Mouse (Mus musculus) CH12.LX (cell line): ENCODE measurements around the gene Nptn. TPM values are rescaled to one million over a fixed set of nuclear protein-coding genes. Genes with fewer than 3 reads are reported as not detected.

ENCODE experiments used
- DNase-seq: peaks from one replicate; pipeline ENCODE4 v3.0.0-alpha.2; 2013; ENCODE audit errors: extremely low read depth
- H3K27ac ChIP-seq: 2 replicates; pipeline ENCODE4 v1.5.1; 2012; ENCODE audit warnings: low read depth, mild to moderate bottlenecking, control low read depth, moderate library complexity; ENCODE audit not compliant: insufficient read depth
- H3K27me3 ChIP-seq: replicated peaks from 2 replicates; pipeline ENCODE3; 2012; ENCODE audit warnings: inconsistent platforms
- H3K36me3 ChIP-seq, 2 experiments: replicated peaks in 1 of 2; 2 replicates each; pipeline versions ENCODE3 to v1.6.1; 2012; ENCODE audit warnings: inconsistent platforms in 1 of 2, low read length in 1 of 2, mild to moderate bottlenecking in 1 of 2, mixed read lengths in 1 of 2, moderate library complexity in 1 of 2; ENCODE audit not compliant: control insufficient read depth in 1 of 2, insufficient read depth in 1 of 2
- H3K4me1 ChIP-seq, 2 experiments: 2 replicates each; pipeline ENCODE4 v1.6.1; 2012; ENCODE audit warnings: inconsistent platforms in 1 of 2, moderate library complexity in 1 of 2; ENCODE audit not compliant: insufficient read depth in 2 of 2, control insufficient read depth in 1 of 2
- H3K4me2 ChIP-seq: 2 replicates; pipeline ENCODE4 v1.6.1; 2012; ENCODE audit warnings: low read depth, mild to moderate bottlenecking, control low read depth; ENCODE audit not compliant: poor library complexity, insufficient read depth, severe bottlenecking
- H3K4me3 ChIP-seq, 3 experiments: fragments of 150-350 bp in 1 of 3; sonication (generic) in 1 of 3; replicated peaks in 1 of 3; 2 replicates each; pipeline versions ENCODE3 to v1.5.1; 2011 to 2012; ENCODE audit warnings: low read depth in 2 of 3, low read length in 2 of 3, mild to moderate bottlenecking in 2 of 3, moderate library complexity in 2 of 3, control low read depth in 1 of 3, improper control_type of control experiment in 1 of 3, inconsistent platforms in 1 of 3, mixed read lengths in 1 of 3; ENCODE audit not compliant: poor library complexity in 1 of 3
- H3K79me2 ChIP-seq: replicated peaks from 2 replicates; pipeline ENCODE4 v1.6.1; 2012; ENCODE audit warnings: mild to moderate bottlenecking, moderate library complexity; ENCODE audit not compliant: control insufficient read depth, poor library complexity, insufficient read depth, severe bottlenecking; ENCODE audit errors: extremely low read depth
- H3K9ac ChIP-seq: 2 replicates; pipeline ENCODE4 v1.6.1; 2012; ENCODE audit warnings: low read depth, mild to moderate bottlenecking, control low read depth, moderate library complexity; ENCODE audit not compliant: insufficient read depth
- H3K9me3 ChIP-seq: replicated peaks from 2 replicates; pipeline ENCODE3; 2012; ENCODE audit warnings: low read length, inconsistent platforms, mixed read lengths
- CHD1 ChIP-seq: IDR thresholded peaks from 2 replicates; pipeline ENCODE4 v1.6.1; 2012; ENCODE audit warnings: low read depth, low read length, improper control_type of control experiment, inconsistent platforms
- CHD2 ChIP-seq: IDR thresholded peaks from 2 replicates; pipeline ENCODE4 v1.6.1; 2011; ENCODE audit warnings: low read length, improper control_type of control experiment
- CTCF ChIP-seq, 2 experiments: IDR thresholded peaks in 1 of 2; conservative IDR thresholded peaks in 1 of 2; 2 replicates each; pipeline ENCODE4 v1.5.1; 2011 to 2012; ENCODE audit warnings: low read depth in 2 of 2, low read length in 2 of 2, improper control_type of control experiment in 1 of 2, inconsistent platforms in 1 of 2, mild to moderate bottlenecking in 1 of 2, moderate library complexity in 1 of 2
- E2F4 ChIP-seq: IDR thresholded peaks from 2 replicates; pipeline ENCODE4 v1.6.1; 2011; ENCODE audit warnings: low read depth, low read length, improper control_type of control experiment; ENCODE audit not compliant: insufficient replicate concordance
- ELF1 ChIP-seq: IDR thresholded peaks from 2 replicates; pipeline ENCODE4 v1.6.1; 2014; ENCODE audit warnings: low read depth, mild to moderate bottlenecking, inconsistent platforms, low read length, improper control_type of control experiment
- HCFC1 ChIP-seq: IDR thresholded peaks from 2 replicates; pipeline ENCODE4 v1.6.1; 2012; ENCODE audit warnings: low read depth, mild to moderate bottlenecking, inconsistent platforms, low read length, improper control_type of control experiment
- JUN ChIP-seq: IDR thresholded peaks from 2 replicates; pipeline ENCODE4 v1.6.1; 2011; ENCODE audit warnings: low read depth, mild to moderate bottlenecking, low read length, improper control_type of control experiment, moderate library complexity; ENCODE audit not compliant: insufficient read depth
- JUND ChIP-seq: conservative IDR thresholded peaks from 2 replicates; pipeline ENCODE4 v1.6.1; 2011; ENCODE audit warnings: low read depth, low read length, improper control_type of control experiment
- KAT2A ChIP-seq: IDR thresholded peaks from 2 replicates; pipeline ENCODE4 v1.6.1; 2012; ENCODE audit warnings: low read length, improper control_type of control experiment, inconsistent platforms; ENCODE audit not compliant: insufficient replicate concordance
- MAFK ChIP-seq: IDR thresholded peaks from 2 replicates; pipeline ENCODE4 v1.6.1; 2011; ENCODE audit warnings: low read length, improper control_type of control experiment; ENCODE audit not compliant: insufficient replicate concordance
- MAX ChIP-seq: IDR thresholded peaks from 2 replicates; pipeline ENCODE4 v1.6.1; 2011; ENCODE audit warnings: low read length, improper control_type of control experiment
- MAZ ChIP-seq: IDR thresholded peaks from 2 replicates; pipeline ENCODE4 v1.6.1; 2012; ENCODE audit warnings: low read depth, mild to moderate bottlenecking, inconsistent platforms, low read length, improper control_type of control experiment, moderate library complexity
- PAX5 ChIP-seq: IDR thresholded peaks from 2 replicates; pipeline ENCODE4 v1.6.1; 2012; ENCODE audit warnings: low read length, inconsistent platforms, mixed read lengths
- POLR2A ChIP-seq: IDR thresholded peaks from 2 replicates; pipeline ENCODE4 v1.6.1; 2011; ENCODE audit warnings: low read depth, mild to moderate bottlenecking, improper control_type of control experiment, low read length
- SMC3 ChIP-seq: IDR thresholded peaks from 2 replicates; pipeline ENCODE4 v1.6.1; 2011; ENCODE audit warnings: low read depth, low read length, improper control_type of control experiment
- TBP ChIP-seq: conservative IDR thresholded peaks from 2 replicates; pipeline ENCODE4 v1.6.1; 2011; ENCODE audit warnings: low read depth, low read length, improper control_type of control experiment
- TCF12 ChIP-seq: IDR thresholded peaks from 2 replicates; pipeline ENCODE4 v1.6.1; 2014; ENCODE audit warnings: low read depth, mild to moderate bottlenecking, inconsistent platforms, low read length, improper control_type of control experiment
- USF2 ChIP-seq: conservative IDR thresholded peaks from 2 replicates; pipeline ENCODE4 v1.6.1; 2011; ENCODE audit warnings: low read depth, low read length, improper control_type of control experiment
- ZMIZ1 ChIP-seq: IDR thresholded peaks from 2 replicates; pipeline ENCODE4 v1.6.1; 2012; ENCODE audit warnings: low read depth, mild to moderate bottlenecking, inconsistent platforms, low read length, improper control_type of control experiment
- ZNF384 ChIP-seq: IDR thresholded peaks from 2 replicates; pipeline ENCODE4 v1.6.1; 2012; ENCODE audit warnings: low read depth, low read length, improper control_type of control experiment, inconsistent platforms
- dilution Hi-C: fragments of 300-500 bp; cut with MboI; formaldehyde crosslinking; loops from 2 replicates; pipeline ENCODE4 v1.14.3; 2020; ENCODE audit warnings: low sequenced_read_pairs; ENCODE audit not compliant: extremely low pct_unique_long_range_greater_than_20kb, extremely low pct_ligation_motif_present
- in situ Hi-C: fragments of 300-500 bp; cut with MboI; formaldehyde crosslinking; loops from 3 replicates; pipeline ENCODE4 v1.14.3; 2019; ENCODE audit warnings: low sequenced_read_pairs, low pct_ligation_motif_present, low pct_unique_long_range_greater_than_20kb, mixed read lengths
- polyA plus RNA-seq: library from polyadenylated mRNA; unstranded; fragments of >175 nt; gene quantifications from 2 replicates; pipeline ENCODE4 v1.2.1, GENCODE M21; 2012; ENCODE audit warnings: low read depth; ENCODE audit not compliant: insufficient read length
- total RNA-seq, 2 experiments: library from RNA; depleted of rRNA; stranded (reverse); fragments of 300-350 nt in 1 of 2; fragments of >200 nt in 1 of 2; gene quantifications; 2 replicates each; pipeline ENCODE4 v1.2.3; 2012 to 2014

Gene Nptn
- total and polyA plus RNA-seq, 3 experiments, result 48.4 to 184 (median 175) TPM

DNA sequence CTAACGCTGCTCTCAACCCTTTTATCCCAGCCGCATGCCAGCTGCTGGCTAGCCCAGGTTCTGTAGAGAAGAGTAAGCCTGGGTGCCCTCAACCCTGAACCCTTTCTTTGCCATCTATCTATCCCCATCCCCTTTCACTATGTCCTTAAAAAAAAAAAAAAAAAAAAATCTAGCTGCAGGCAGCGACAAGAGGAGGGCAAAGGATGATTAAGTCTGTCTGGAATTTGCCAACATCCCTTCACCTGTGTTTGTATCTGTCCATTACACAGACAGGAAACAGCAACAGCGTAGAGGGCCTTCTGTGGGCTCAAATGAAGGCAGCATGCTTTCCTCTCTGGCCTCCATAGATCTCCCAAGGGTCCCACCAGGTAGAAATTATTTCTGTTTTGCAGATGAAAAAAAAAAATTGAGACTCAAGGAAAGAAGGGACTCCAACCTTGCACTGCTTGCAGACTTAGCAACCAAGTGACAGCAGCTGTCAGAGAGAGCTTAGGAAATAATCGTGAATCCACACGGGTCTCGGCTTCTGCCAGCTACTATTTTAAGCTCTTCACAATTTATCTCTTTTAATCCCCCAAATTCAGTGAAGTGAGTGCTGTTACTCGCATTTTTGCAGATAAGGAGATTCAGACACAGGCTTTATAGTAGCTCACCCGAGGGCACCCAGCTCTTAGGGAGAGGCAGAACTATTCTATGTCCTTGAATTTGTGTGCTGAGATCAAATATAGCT is 26.2 kb upstream of the Nptn start:
- Histone ChIP-seq H3K9ac (no peak overlapping the region), H3K27ac (no peak overlapping the region), H3K4me3 (no peak overlapping the region), H3K9me3 (no peaks in the 10 kb centered on the region), H3K4me2 (peak overlapping the region; percentile 60), H3K27me3 (no peaks in the 10 kb centered on the region), H3K79me2 (no peaks in the 10 kb centered on the region), H3K36me3 (no peaks in the 10 kb centered on the region), H3K4me1 (peaks cover 11 to 21% of the 10 kb centered on the region in 2 experiments; a peak in 2 of 4 replicates)
- no peak for TF ChIP-seq CTCF (conservative IDR thresholded peaks at IDR 0.05 in 1 of 2, IDR thresholded peaks at IDR 0.05 in 1 of 2; ENCODE audit: low read depth in 2 of 2, low read length in 2 of 2)
- peak; percentile 10; the same call in 1 of the 2 replicates for TF ChIP-seq ZNF384
- dilution Hi-C loops, result no loop called here
- no peak for DNase-seq
- in situ Hi-C loops, result loop anchor here (25.0 kb wide), 1 partner anchor 731 kb away; the partner anchor contains the start of gene Adpgk

DNA sequence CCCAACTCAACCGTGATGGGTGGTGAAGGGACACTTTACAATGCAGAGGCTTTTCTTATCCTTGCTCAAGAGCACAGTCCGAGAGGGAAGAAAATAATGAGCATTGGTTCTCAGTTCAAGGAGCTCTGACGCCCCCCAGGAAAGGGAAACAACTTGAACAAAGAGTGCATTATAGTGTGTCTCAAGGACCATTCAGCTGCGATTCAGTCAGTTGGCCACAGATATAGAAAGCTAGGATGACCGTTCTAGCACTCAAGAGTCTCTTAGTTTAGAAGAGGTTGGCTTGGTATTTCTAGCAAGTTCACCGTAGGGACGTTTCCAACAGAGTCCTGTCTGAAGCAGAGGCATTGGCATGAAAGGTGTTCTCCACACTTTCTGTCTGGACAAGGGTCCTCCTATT is 25.4 kb upstream of the Nptn start:
- no peaks in the 10 kb centered on the region for H3K36me3 ChIP-seq
- no peak overlapping the region for H3K4me3 ChIP-seq
- H3K9ac ChIP-seq, result no peak overlapping the region
- H3K9me3 ChIP-seq, result no peaks in the 10 kb centered on the region
- DNase-seq, result no peak
- H3K27me3 ChIP-seq, result no peaks in the 10 kb centered on the region
- in situ Hi-C loops (loop anchor here (25.0 kb wide), 1 partner anchor 731 kb away; the partner anchor contains the start of gene Adpgk), dilution Hi-C loops (no loop called here)
- no peak overlapping the region for H3K27ac ChIP-seq
- no peak overlapping the region for H3K4me2 ChIP-seq
- TF ChIP-seq SMC3, result no peak
- TF ChIP-seq HCFC1, result no peak
- TF ChIP-seq CTCF (conservative IDR thresholded peaks at IDR 0.05 in 1 of 2, IDR thresholded peaks at IDR 0.05 in 1 of 2; ENCODE audit: low read depth in 2 of 2, low read length in 2 of 2), result no peak
- TF ChIP-seq CHD1, result no peak
- TF ChIP-seq MAFK, result no peak
- TF ChIP-seq JUND, result no peak
- no peak for TF ChIP-seq E2F4
- TF ChIP-seq CHD2, result no peak
- TF ChIP-seq KAT2A, result no peak
- TF ChIP-seq ZMIZ1, result no peak
- TF ChIP-seq MAZ, result no peak
- no peak for TF ChIP-seq JUN
- no peak for TF ChIP-seq ELF1
- TF ChIP-seq PAX5, result no peak
- no peak for TF ChIP-seq MAX
- TF ChIP-seq TBP, result no peak
- TF ChIP-seq USF2, result no peak
- no peak for TF ChIP-seq TCF12
- no peak for TF ChIP-seq POLR2A
- H3K4me1 ChIP-seq, result peaks cover 12 to 25% of the 10 kb centered on the region in 2 experiments; a peak in 3 of 4 replicates
- H3K79me2 ChIP-seq, result no peaks in the 10 kb centered on the region
